Mouse (Mus musculus) liver, embryonic 11.5 days (tissue): ENCODE measurements around the gene Mpv17l2. TPM values are rescaled to one million over a fixed set of nuclear protein-coding genes. Genes with fewer than 3 reads are reported as not detected.

ENCODE experiments used
- microRNA-seq: library from miRNA; unstranded; fragments of <30 nt; microRNA quantifications from one replicate; pipeline ENCODE4, GENCODE M21; 2017; ENCODE audit warnings: borderline number of aligned reads
- polyA plus RNA-seq: library from polyadenylated mRNA; unstranded; fragments of >200 nt; fragmentation: Nextera tagmentation; extraction: Ambion mirVana; gene quantifications from 2 replicates; pipeline ENCODE4 v1.2.1, GENCODE M21; 2014

Mpv17l2 gene
- polyA plus RNA-seq, 1 experiment from 2014 or later, result 67.7 TPM

Small RNA genes within 50 kb of the gene (microRNA-seq; reads per million reads assigned to microRNA genes)
- gene Mir7240, result 1.8 reads per million

Other genes with a start within 250 kb of the Mpv17l2 start
- 261 and 285 TPM in 2 replicates for gene Fkbp8, start 233.2 kb downstream of the Mpv17l2 start, polyA plus RNA-seq
- gene Kxd1, start 233.0 kb downstream of the Mpv17l2 start, polyA plus RNA-seq, result 68.8 and 75.2 TPM in 2 replicates
- gene Ell, start 221.5 kb downstream of the Mpv17l2 start, polyA plus RNA-seq, result 20.3 and 20.7 TPM in 2 replicates
- gene Isyna1, start 166.6 kb downstream of the Mpv17l2 start, polyA plus RNA-seq, result 177 and 188 TPM in 2 replicates
- gene Ssbp4, start 152.1 kb downstream of the Mpv17l2 start, polyA plus RNA-seq, result 144 and 173 TPM in 2 replicates
- 4.5 and 5.3 TPM in 2 replicates for gene Lrrc25, start 144.8 kb downstream of the Mpv17l2 start, polyA plus RNA-seq
- 4.2 and 4.9 TPM in 2 replicates for gene Gdf15, start 128.5 kb downstream of the Mpv17l2 start, polyA plus RNA-seq
- 33.7 and 34.6 TPM in 2 replicates for gene Pgpep1, start 100.6 kb downstream of the Mpv17l2 start, polyA plus RNA-seq
- 342 and 357 TPM in 2 replicates for gene Lsm4, start 87.7 kb downstream of the Mpv17l2 start, polyA plus RNA-seq
- 43.0 and 47.2 TPM in 2 replicates for gene Jund, start 62.0 kb downstream of the Mpv17l2 start, polyA plus RNA-seq
- not detected in 2 replicates for gene Iqcn, start 57.5 kb downstream of the Mpv17l2 start, polyA plus RNA-seq
- 0.15 TPM in 1 of 2 replicates, not detected in the other for gene Gm3336, start 42.4 kb downstream of the Mpv17l2 start, polyA plus RNA-seq
- 0.83 and 1.3 TPM in 2 replicates for gene Pde4c, start 37.2 kb downstream of the Mpv17l2 start, polyA plus RNA-seq
- 6.3 and 6.9 TPM in 2 replicates for gene Rab3a, start 6.3 kb downstream of the Mpv17l2 start, polyA plus RNA-seq
- 41.5 and 44.6 TPM in 2 replicates for gene Pik3r2, start 15.8 kb upstream of the Mpv17l2 start, polyA plus RNA-seq
- 18.2 and 19.3 TPM in 2 replicates for gene Mast3, start 44.1 kb upstream of the Mpv17l2 start, polyA plus RNA-seq
- gene Il12rb1, start 47.5 kb upstream of the Mpv17l2 start, polyA plus RNA-seq, result 0.10 and 0.25 TPM in 2 replicates
- 13.4 and 14.5 TPM in 2 replicates for gene Arrdc2, start 78.8 kb upstream of the Mpv17l2 start, polyA plus RNA-seq
- 0.47 and 0.73 TPM in 2 replicates for gene Kcnn1, start 102.3 kb upstream of the Mpv17l2 start, polyA plus RNA-seq
- 110 and 112 TPM in 2 replicates for gene Ccdc124, start 113.0 kb upstream of the Mpv17l2 start, polyA plus RNA-seq
- 0.18 and 0.34 TPM in 2 replicates for gene Slc5a5, start 131.8 kb upstream of the Mpv17l2 start, polyA plus RNA-seq
- 3,876 and 4,144 TPM in 2 replicates for gene Rpl18a, start 136.5 kb upstream of the Mpv17l2 start, polyA plus RNA-seq
- gene Map1s, start 145.0 kb upstream of the Mpv17l2 start, polyA plus RNA-seq, result 48.7 and 49.0 TPM in 2 replicates